Mouse (Mus musculus) stomach, embryonic 16.5 days (tissue): Measurements from ENCODE around the gene Ube2l3. TPM values are rescaled to one million over a fixed set of nuclear protein-coding genes. Genes with fewer than 3 reads are reported as not detected.

Experiments used
- ATAC-seq: fragments of 200-750 bp; cut with Nextera tagmentation; 2 replicates; pipeline ENCODE4 v1.8.0; 2017; ENCODE audit warnings: moderate number of reproducible peaks, moderate TSS enrichment; ENCODE audit not compliant: insufficient read depth, low FRiP score
- H3K27ac ChIP-seq: fragments of 300-500 bp; sonication (generic); 2 replicates; pipeline ENCODE4 v1.5.1; 2014; ENCODE audit warnings: low read length
- H3K27me3 ChIP-seq: fragments of 300-500 bp; sonication (generic); 2 replicates; pipeline ENCODE4 v1.6.1; 2014; ENCODE audit warnings: low read length, control low read depth, mixed read lengths; ENCODE audit not compliant: control insufficient read depth, insufficient read depth
- H3K36me3 ChIP-seq: fragments of 300-500 bp; sonication (generic); 2 replicates; pipeline ENCODE4 v1.6.1; 2014; ENCODE audit warnings: low read length; ENCODE audit not compliant: control insufficient read depth, insufficient read depth
- H3K4me1 ChIP-seq: fragments of 300-500 bp; sonication (generic); 2 replicates; pipeline ENCODE4 v1.6.1; 2014; ENCODE audit warnings: low read length, control low read depth, mixed read lengths; ENCODE audit not compliant: control insufficient read depth, insufficient read depth
- H3K4me2 ChIP-seq: fragments of 300-500 bp; sonication (generic); 2 replicates; pipeline ENCODE4 v1.6.1; 2014; ENCODE audit warnings: low read depth, low read length, mixed read lengths
- H3K4me3 ChIP-seq: fragments of 300-500 bp; sonication (generic); replicated peaks from 2 replicates; pipeline ENCODE4 v1.5.1; 2014; ENCODE audit warnings: mild to moderate bottlenecking, low read length
- H3K9ac ChIP-seq: fragments of 300-500 bp; sonication (generic); 2 replicates; pipeline ENCODE4 v1.6.1; 2014; ENCODE audit warnings: low read length
- H3K9me3 ChIP-seq: fragments of 300-500 bp; sonication (generic); replicated peaks from 2 replicates; pipeline ENCODE4 v1.6.1; 2016; ENCODE audit warnings: low read length, control low read depth; ENCODE audit not compliant: control insufficient read depth
- WGBS: fragments of 180-500 bp; shearing (Covaris S2); extraction: QIAGEN DNeasy Blood & Tissue Kit; methylation state at CpG from one replicate; pipeline ENCODE4 v1.1.7; 2014; 5-methylcytosine and 5-hydroxymethylcytosine counted together
- polyA plus RNA-seq: library from polyadenylated mRNA; unstranded; fragments of >200 nt; fragmentation: Nextera tagmentation; extraction: Ambion mirVana; gene quantifications from 2 replicates; pipeline ENCODE4 v1.2.1, GENCODE M21; 2015

Ube2l3 gene
- polyA plus RNA-seq, 1 experiment from 2014 or later: 331 TPM

GRCm38 (mm10) chr16:17144339-17144738 lies 58.1 kb downstream of the Ube2l3 start, which contains the start of gene Ydjc:
Gene Ydjc, plus strand, starts transcription at chr16:17144621.
- no peak within 1 kb of the TSS for H3K4me2 ChIP-seq
- no peak within 1 kb of the TSS for H3K4me3 ChIP-seq
- H3K27me3 ChIP-seq: no peaks in the 10 kb centered on the region
- ATAC-seq: no peak
- WGBS: 26% methylated on average over 7 of the region's 7 CpGs
- no peak within 1 kb of the TSS for H3K27ac ChIP-seq
- H3K9me3 ChIP-seq: no peaks in the 10 kb centered on the region
- no peak within 1 kb of the TSS for H3K9ac ChIP-seq
- peaks cover 13% of the 10 kb centered on the region for H3K4me1 ChIP-seq
- no peaks in the 10 kb centered on the region for H3K36me3 ChIP-seq

GRCm38 (mm10) chr16:17137355-17137754 lies 65.1 kb downstream of the Ube2l3 start:
- WGBS: 85% methylated on average over 15 of the region's 15 CpGs
- Histone ChIP-seq H3K36me3 (no peaks in the 10 kb centered on the region), H3K27ac (no peak overlapping the region), H3K9me3 (no peaks in the 10 kb centered on the region), H3K4me1 (peaks cover 7% of the 10 kb centered on the region; the same call in 1 of the 2 replicates), H3K4me2 (no peak overlapping the region), H3K4me3 (no peak overlapping the region), H3K9ac (no peak overlapping the region), H3K27me3 (no peaks in the 10 kb centered on the region)
- no peak for ATAC-seq

GRCm38 (mm10) chr16:17132906-17133200 lies 69.6 kb downstream of the Ube2l3 start:
- WGBS: 24% methylated on average over 7 of the region's 7 CpGs
- peak overlapping the region; percentile 64 for H3K27ac ChIP-seq

GRCm38 (mm10) chr16:17132089-17132905 lies 70.2 kb downstream of the Ube2l3 start, which contains the start of gene Sdf2l1:
Gene Sdf2l1, minus strand, starts transcription at chr16:17132383.
- peak within 1 kb of the TSS; percentile 83 for H3K9ac ChIP-seq
- WGBS: under 1% methylated on average over 47 of the region's 47 CpGs
- peak within 1 kb of the TSS; percentile 76 for H3K4me2 ChIP-seq
- H3K4me1 ChIP-seq: peaks cover 14% of the 10 kb centered on the region
- H3K27me3 ChIP-seq: no peaks in the 10 kb centered on the region
- H3K4me3 ChIP-seq: peak within 1 kb of the TSS; percentile 92
- no peaks in the 10 kb centered on the region for H3K36me3 ChIP-seq
- peak within 1 kb of the TSS; percentile 64 for H3K27ac ChIP-seq
- no peaks in the 10 kb centered on the region for H3K9me3 ChIP-seq
- peak; percentile 98 for ATAC-seq

More at GRCm38 (mm10) chr16:17132906-17133200, 69.6 kb downstream of the Ube2l3 start:
- H3K27me3 ChIP-seq: no peaks in the 10 kb centered on the region
- H3K9me3 ChIP-seq: no peaks in the 10 kb centered on the region
- H3K36me3 ChIP-seq: no peaks in the 10 kb centered on the region
- H3K4me1 ChIP-seq: peaks cover 14% of the 10 kb centered on the region
- H3K4me2 ChIP-seq: peak overlapping the region; percentile 76
- ATAC-seq: no peak
- H3K4me3 ChIP-seq: peak overlapping the region; percentile 92
- H3K9ac ChIP-seq: peak overlapping the region; percentile 71

GRCm38 (mm10) chr16:17131191-17132088 lies 71.0 kb downstream of the Ube2l3 start:
- peak overlapping the region; percentile 92 for H3K4me3 ChIP-seq

GRCm38 (mm10) chr16:17127292-17127691 lies 75.2 kb downstream of the Ube2l3 start:
- H3K4me2 ChIP-seq: no peak overlapping the region
- ATAC-seq: no peak
- no peaks in the 10 kb centered on the region for H3K36me3 ChIP-seq
- 100% methylated on average over 1 of the region's 1 CpGs for WGBS
- H3K27me3 ChIP-seq: no peaks in the 10 kb centered on the region
- H3K4me1 ChIP-seq: peaks cover 23% of the 10 kb centered on the region
- H3K27ac ChIP-seq: no peak overlapping the region
- H3K9ac ChIP-seq: no peak overlapping the region
- no peaks in the 10 kb centered on the region for H3K9me3 ChIP-seq
- H3K4me3 ChIP-seq: no peak overlapping the region

More at GRCm38 (mm10) chr16:17131191-17132088, 71.0 kb downstream of the Ube2l3 start:
- Histone ChIP-seq H3K9me3 (no peaks in the 10 kb centered on the region), H3K4me1 (peaks cover 14% of the 10 kb centered on the region), H3K36me3 (no peaks in the 10 kb centered on the region), H3K4me2 (peak overlapping the region; percentile 76), H3K27ac (no peak overlapping the region; the same call in 1 of the 2 replicates), H3K27me3 (no peaks in the 10 kb centered on the region), H3K9ac (peak overlapping the region; percentile 83)
- peak; percentile 5; the same call in 1 of the 2 replicates for ATAC-seq
- 4% methylated on average over 43 of the region's 43 CpGs for WGBS

GRCm38 (mm10) chr16:17124871-17125520 lies 77.5 kb downstream of the Ube2l3 start, which contains the start of gene 2610318N02Rik:
Gene 2610318N02Rik, minus strand, starts transcription at chr16:17125167.
- H3K27ac ChIP-seq: peak within 1 kb of the TSS; percentile 33; the same call in 1 of the 2 replicates

GRCm38 (mm10) chr16:17124119-17124870 lies 78.2 kb downstream of the Ube2l3 start:
- peak; percentile 31 for ATAC-seq
- no peaks in the 10 kb centered on the region for H3K9me3 ChIP-seq
- peaks cover 16% of the 10 kb centered on the region for H3K4me1 ChIP-seq
- peak overlapping the region; percentile 51 for H3K4me3 ChIP-seq
- H3K27ac ChIP-seq: peak overlapping the region; percentile 33; the same call in 1 of the 2 replicates
- no peaks in the 10 kb centered on the region for H3K36me3 ChIP-seq
- H3K9ac ChIP-seq: peak overlapping the region; percentile 69
- peak overlapping the region; percentile 68 for H3K4me2 ChIP-seq
- 5% methylated on average over 22 of the region's 22 CpGs for WGBS
- no peaks in the 10 kb centered on the region for H3K27me3 ChIP-seq

More at GRCm38 (mm10) chr16:17124871-17125520, 77.5 kb downstream of the Ube2l3 start, which contains the start of gene 2610318N02Rik:
- no peaks in the 10 kb centered on the region for H3K9me3 ChIP-seq
- peak within 1 kb of the TSS; percentile 51 for H3K4me3 ChIP-seq
- no peaks in the 10 kb centered on the region for H3K27me3 ChIP-seq
- peak within 1 kb of the TSS; percentile 68 for H3K4me2 ChIP-seq
- peak; percentile 94 for ATAC-seq
- peaks cover 16% of the 10 kb centered on the region for H3K4me1 ChIP-seq
- no peaks in the 10 kb centered on the region for H3K36me3 ChIP-seq
- under 1% methylated on average over 25 of the region's 25 CpGs for WGBS
- peak within 1 kb of the TSS; percentile 69 for H3K9ac ChIP-seq
